Mouse (Mus musculus) heart, embryonic 14.5 days (tissue): ENCODE data around the gene Serpina11. TPM values are rescaled to one million over a fixed set of nuclear protein-coding genes. Genes with fewer than 3 reads are reported as not detected.

Experiments
- ATAC-seq: fragments of 200-750 bp; cut with Nextera tagmentation; 2 replicates; pipeline ENCODE4 v1.8.0; 2017; ENCODE audit warnings: low read depth, moderate TSS enrichment; ENCODE audit not compliant: insufficient number of reproducible peaks, insufficient read depth, low FRiP score
- H3K27ac ChIP-seq, 2 experiments: fragments of 200-500 bp in 1 of 2; fragments of 300-500 bp in 1 of 2; sonication (generic) in 1 of 2; replicated peaks in 1 of 2; 2 replicates each; pipeline ENCODE4 v1.5.1; 2012 to 2014; ENCODE audit warnings: low read depth in 2 of 2, low read length in 2 of 2, control low read depth in 1 of 2, mild to moderate bottlenecking in 1 of 2, mixed read lengths in 1 of 2; ENCODE audit not compliant: control insufficient read depth in 1 of 2, insufficient read depth in 1 of 2
- H3K27me3 ChIP-seq: fragments of 300-500 bp; sonication (generic); 2 replicates; pipeline ENCODE4 v1.6.1; 2014; ENCODE audit warnings: mild to moderate bottlenecking, low read length, control low read depth; ENCODE audit not compliant: control insufficient read depth, insufficient read depth
- H3K36me3 ChIP-seq: fragments of 300-500 bp; sonication (generic); 2 replicates; pipeline ENCODE4 v1.6.1; 2014; ENCODE audit warnings: mild to moderate bottlenecking, control low read depth, low read length, mixed read lengths; ENCODE audit not compliant: control insufficient read depth, insufficient read depth
- H3K4me1 ChIP-seq, 2 experiments: fragments of 200-500 bp in 1 of 2; fragments of 300-500 bp in 1 of 2; sonication (generic) in 1 of 2; 2 replicates each; pipeline ENCODE4 v1.6.1; 2012 to 2014; ENCODE audit warnings: low read length in 2 of 2, control low read depth in 1 of 2, mixed read lengths in 1 of 2; ENCODE audit not compliant: control insufficient read depth in 2 of 2, insufficient read depth in 2 of 2
- H3K4me2 ChIP-seq: fragments of 300-500 bp; sonication (generic); 2 replicates; pipeline ENCODE4 v1.6.1; 2014; ENCODE audit warnings: mild to moderate bottlenecking, low read length
- H3K4me3 ChIP-seq, 2 experiments: fragments of 200-500 bp in 1 of 2; fragments of 300-500 bp in 1 of 2; sonication (generic) in 1 of 2; 2 replicates each; pipeline ENCODE4 v1.5.1; 2012 to 2014; ENCODE audit warnings: low read length in 2 of 2, mild to moderate bottlenecking in 2 of 2, control low read depth in 1 of 2, low read depth in 1 of 2, moderate library complexity in 1 of 2; ENCODE audit not compliant: control insufficient read depth in 1 of 2, insufficient read depth in 1 of 2
- H3K9ac ChIP-seq: fragments of 300-500 bp; sonication (generic); 2 replicates; pipeline ENCODE4 v1.6.1; 2014; ENCODE audit warnings: mild to moderate bottlenecking, low read length
- H3K9me3 ChIP-seq: fragments of 300-500 bp; sonication (generic); 2 replicates; pipeline ENCODE4 v1.6.1; 2016; ENCODE audit warnings: low read length, control low read depth; ENCODE audit not compliant: control insufficient read depth
- WGBS: fragments of 180-500 bp; shearing (Covaris S2); extraction: QIAGEN DNeasy Blood & Tissue Kit; methylation state at CpG from one replicate; pipeline ENCODE4 v1.1.7; 2014; 5-methylcytosine and 5-hydroxymethylcytosine counted together
- polyA plus RNA-seq: library from polyadenylated mRNA; unstranded; fragments of >200 nt; fragmentation: Nextera tagmentation; extraction: Ambion mirVana; gene quantifications from 2 replicates; pipeline ENCODE4 v1.2.1, GENCODE M21; 2014

Gene Serpina11
- polyA plus RNA-seq = not detected in 2 replicates

GRCm38 (mm10) chr12:103989857-103990256 is at the start of gene Serpina11:
Serpina11 (minus strand) TSS chr12:103989957.
- H3K4me1 ChIP-seq = no peaks in the 10 kb centered on the region; a peak in 1 of 4 replicates
- peaks cover 16% of the 10 kb centered on the region; the same call in 1 of the 2 replicates for H3K27me3 ChIP-seq
- 82% methylated on average over 6 of the region's 6 CpGs for WGBS
- no peak within 1 kb of the TSS for H3K27ac ChIP-seq
- no peak for ATAC-seq
- no peak within 1 kb of the TSS for H3K4me3 ChIP-seq
- no peaks in the 10 kb centered on the region for H3K36me3 ChIP-seq
- no peak within 1 kb of the TSS for H3K4me2 ChIP-seq
- H3K9me3 ChIP-seq = no peaks in the 10 kb centered on the region
- H3K9ac ChIP-seq = no peak within 1 kb of the TSS

DNA sequence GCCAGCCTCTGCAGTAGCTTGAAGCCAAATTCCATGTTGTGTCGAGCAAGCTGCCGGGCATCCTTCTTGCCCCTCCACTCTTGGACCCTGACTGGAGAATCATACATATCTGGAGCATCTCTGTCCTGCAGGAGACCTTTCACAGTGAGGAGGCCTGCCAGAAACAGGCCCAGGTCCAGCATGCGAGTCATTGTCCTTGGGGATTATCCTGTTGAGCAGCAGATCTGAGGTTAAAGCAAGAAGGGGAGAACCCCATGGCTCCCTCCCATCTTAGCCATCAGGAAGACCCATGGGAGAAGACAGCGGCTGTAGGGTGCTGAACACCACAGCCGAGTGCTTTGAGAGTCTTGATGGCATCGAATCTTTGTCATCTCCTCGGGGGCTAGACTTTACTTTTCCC is 48.4 kb upstream of the Serpina11 start:
- Histone ChIP-seq H3K4me1 (no peaks in the 10 kb centered on the region), H3K4me2 (no peak overlapping the region), H3K36me3 (no peaks in the 10 kb centered on the region), H3K27ac (no peak overlapping the region), H3K27me3 (0 out of 2 replicates have a peak, but pooled peaks cover 4% of the 10 kb centered on the region), H3K9me3 (no peaks in the 10 kb centered on the region), H3K4me3 (no peak overlapping the region), H3K9ac (no peak overlapping the region)
- ATAC-seq = no peak
- WGBS = 78% methylated on average over 7 of the region's 7 CpGs

- Histone ChIP-seq H3K27me3 (0 out of 2 replicates have a peak, but pooled peaks cover 4% of the 10 kb centered on the region), H3K4me1 (no peaks in the 10 kb centered on the region), H3K9ac (no peak overlapping the region), H3K4me2 (no peak overlapping the region), H3K9me3 (no peaks in the 10 kb centered on the region), H3K27ac (no peak overlapping the region), H3K4me3 (no peak overlapping the region), H3K36me3 (no peaks in the 10 kb centered on the region)
- no peak for ATAC-seq
- WGBS = no CpG with 5 or more reads among the region's 1 CpGs
These were observed 44.0 kb upstream of the Serpina11 start for GRCm38 (mm10) chr12:104033752-104034151.

DNA sequence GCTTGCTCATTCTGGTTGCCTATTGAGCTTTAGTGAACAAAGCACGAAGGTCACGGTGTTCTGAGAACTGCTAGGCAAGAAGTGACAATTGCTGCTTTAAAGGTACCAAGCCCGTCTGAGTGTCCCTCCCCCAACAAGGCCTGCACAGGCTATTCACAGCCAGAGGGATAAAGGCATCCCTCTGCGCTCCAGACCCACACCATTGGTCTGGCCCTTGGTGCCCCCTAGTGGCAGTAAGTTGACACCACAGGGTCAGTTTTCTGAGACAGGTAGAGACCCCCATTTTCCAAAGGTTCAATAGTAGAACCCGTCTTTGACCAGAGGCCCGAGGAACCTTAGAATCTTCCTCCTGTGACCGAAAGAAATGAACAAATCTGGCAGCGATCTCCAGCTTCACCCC is 40.2 kb upstream of the Serpina11 start:
- Histone ChIP-seq H3K9ac (no peak overlapping the region), H3K4me3 (no peak overlapping the region), H3K36me3 (no peaks in the 10 kb centered on the region), H3K27ac (no peak overlapping the region), H3K27me3 (0 out of 2 replicates have a peak, but pooled peaks cover 1% of the 10 kb centered on the region), H3K4me1 (no peaks in the 10 kb centered on the region), H3K4me2 (no peak overlapping the region), H3K9me3 (no peaks in the 10 kb centered on the region)
- WGBS = 36% methylated on average over 8 of the region's 8 CpGs
- no peak for ATAC-seq

DNA sequence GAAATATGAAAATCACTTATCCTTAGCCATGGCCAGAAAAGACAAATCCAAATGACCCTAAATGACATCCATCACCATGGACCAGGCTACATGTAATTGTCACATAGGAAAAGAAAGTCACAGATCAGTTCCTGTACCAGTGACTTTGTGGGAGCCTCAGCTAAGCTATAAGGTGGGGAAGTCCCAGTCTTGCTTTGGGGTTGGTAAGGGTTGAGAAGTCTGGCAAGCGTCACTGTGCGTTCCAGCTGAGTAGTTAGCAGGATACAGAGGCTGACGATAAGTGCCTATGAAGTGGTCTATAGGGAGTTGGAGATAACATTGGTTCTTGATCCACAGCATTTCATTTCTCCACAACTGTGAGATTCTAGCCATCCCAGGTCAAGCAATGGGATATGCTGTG is 25.5 kb upstream of the Serpina11 start:
- Histone ChIP-seq H3K4me1 (peaks cover 0 to 2% of the 10 kb centered on the region in 2 experiments; a peak in 1 of 4 replicates), H3K9me3 (0 out of 2 replicates have a peak, but pooled peaks cover 2% of the 10 kb centered on the region), H3K27me3 (peaks cover 7% of the 10 kb centered on the region), H3K36me3 (no peaks in the 10 kb centered on the region), H3K9ac (no peak overlapping the region), H3K27ac (no peak overlapping the region), H3K4me2 (no peak overlapping the region), H3K4me3 (no peak overlapping the region)
- ATAC-seq = no peak
- WGBS = 30% methylated on average over 3 of the region's 3 CpGs

GRCm38 (mm10) chr12:104013620-104014019 is 23.9 kb upstream of the Serpina11 start, which contains the start of gene Serpina9:
Serpina9 (minus strand) TSS chr12:104013755.
- Histone ChIP-seq H3K4me2 (no peak within 1 kb of the TSS), H3K9ac (no peak within 1 kb of the TSS), H3K27me3 (peaks cover 5% of the 10 kb centered on the region), H3K27ac (no peak within 1 kb of the TSS), H3K9me3 (0 out of 2 replicates have a peak, but pooled peaks cover 2% of the 10 kb centered on the region), H3K4me1 (peaks cover 0 to 2% of the 10 kb centered on the region in 2 experiments; a peak in 1 of 4 replicates), H3K4me3 (no peak within 1 kb of the TSS), H3K36me3 (no peaks in the 10 kb centered on the region)
- WGBS = 78% methylated on average over 6 of the region's 6 CpGs
- ATAC-seq = no peak

DNA sequence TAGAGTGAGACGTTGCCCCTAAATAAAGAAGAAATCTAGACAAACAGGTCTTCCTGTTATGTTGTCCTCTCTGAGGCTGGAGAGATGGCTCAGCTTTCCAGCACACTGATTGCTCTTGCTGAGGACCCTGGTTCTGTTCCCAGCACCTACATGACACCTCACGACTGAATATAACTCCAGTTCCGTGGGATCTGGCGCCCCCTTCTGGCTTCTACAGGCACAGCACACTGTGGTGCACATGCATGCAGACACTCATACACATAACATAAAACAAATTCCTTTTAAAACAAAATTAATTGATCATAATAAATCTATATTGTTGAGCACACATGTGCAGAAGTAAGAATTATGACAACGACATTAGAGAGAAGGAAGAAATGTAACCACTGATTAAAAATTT is 14.9 kb upstream of the Serpina11 start:
- H3K4me1 ChIP-seq = peaks cover 3 to 7% of the 10 kb centered on the region in 2 experiments
- ATAC-seq = no peak
- no peak overlapping the region for H3K9ac ChIP-seq
- H3K27ac ChIP-seq = no peak overlapping the region
- peaks cover 5% of the 10 kb centered on the region for H3K27me3 ChIP-seq
- no peaks in the 10 kb centered on the region for H3K36me3 ChIP-seq
- H3K4me3 ChIP-seq = no peak overlapping the region
- H3K9me3 ChIP-seq = no peaks in the 10 kb centered on the region
- WGBS = 75% methylated on average over 5 of the region's 5 CpGs
- H3K4me2 ChIP-seq = no peak overlapping the region

GRCm38 (mm10) chr12:104003238-104003612 is 13.5 kb upstream of the Serpina11 start:
- H3K27ac ChIP-seq = peak overlapping the region; percentile 53 to 66; a peak in 3 of 4 replicates
- no peak overlapping the region for H3K9ac ChIP-seq
- H3K9me3 ChIP-seq = no peaks in the 10 kb centered on the region
- H3K27me3 ChIP-seq = peaks cover 7% of the 10 kb centered on the region; the same call in 1 of the 2 replicates
- ATAC-seq = no peak; the same call in 1 of the 2 replicates
- H3K4me2 ChIP-seq = no peak overlapping the region
- H3K36me3 ChIP-seq = no peaks in the 10 kb centered on the region
- 40% methylated on average over 4 of the region's 4 CpGs for WGBS
- H3K4me1 ChIP-seq = peaks cover 3 to 7% of the 10 kb centered on the region in 2 experiments
- no peak overlapping the region for H3K4me3 ChIP-seq
